Mouse (Mus musculus): ENCODE data around the gene Klhl2. TPM values are rescaled to one million over a fixed set of nuclear protein-coding genes. Genes with fewer than 3 reads are reported as not detected.

Gene Klhl2
- total RNA-seq, 4 experiments from 2014 or later = 3.0 to 6.9 (median 5.6) TPM

GRCm38 (mm10) chr8:64692651-64693201, 157.1 kb downstream of the Klhl2 start, which contains the start of gene Cpe:
Gene Cpe, minus strand, starts transcription at chr8:64693054.
- peak; percentile 54 to 72 for DNase-seq (ENCODE audit: low spot score in 2 of 2)

- no peak for DNase-seq (ENCODE audit: low spot score in 2 of 2)
These were observed 158.0 kb downstream of the Klhl2 start for GRCm38 (mm10) chr8:64691591-64692401.

- DNase-seq (ENCODE audit: low spot score in 2 of 2) = no peak
These were observed 159.0 kb downstream of the Klhl2 start for GRCm38 (mm10) chr8:64690845-64691244.

GRCm38 (mm10) chr8:64690306-64690705, 159.5 kb downstream of the Klhl2 start:
- DNase-seq (ENCODE audit: low spot score in 2 of 2) = no peak

Other genes with a start within 250 kb of the Klhl2 start
- 100 to 1,000 TPM; 236 to 331 (median 287) TPM for gene Cpe, start 157.0 kb downstream of the Klhl2 start, total RNA-seq (2022)
- gene Msmo1, start 116.2 kb downstream of the Klhl2 start, total RNA-seq (2022) = 1 to 10 TPM; 3.4 to 4.9 (median 4.1) TPM
- 10 to 100 TPM; 20.8 to 25.3 (median 22.4) TPM for gene Tmem192, start 97.2 kb upstream of the Klhl2 start, total RNA-seq (2022)
- gene Trim75, start 137.8 kb upstream of the Klhl2 start, total RNA-seq (2022) = not detected
- not detected for gene Trim61, start 168.5 kb upstream of the Klhl2 start, total RNA-seq (2022)
- gene Trim60, start 168.6 kb upstream of the Klhl2 start, total RNA-seq (2022) = not detected
- gene Apela, start 187.3 kb upstream of the Klhl2 start, total RNA-seq (2022) = not detected
- gene Gm10663, start 225.0 kb upstream of the Klhl2 start, total RNA-seq (2022) = not detected